Mouse (Mus musculus) macrophage (primary cell): ENCODE results near the gene Slc34a1. TPM values are rescaled to one million over a fixed set of nuclear protein-coding genes. Genes with fewer than 3 reads are reported as not detected.

Experiments
- H3K27ac ChIP-seq: fragments of 350-480 bp; formaldehyde crosslinking; 2 replicates; pipeline ENCODE4 v1.9.0; 2021
- H3K36me3 ChIP-seq: fragments of 350-480 bp; formaldehyde crosslinking; 2 replicates; pipeline ENCODE4 v1.9.0; 2021; ENCODE audit errors: inconsistent target
- H3K4me3 ChIP-seq: fragments of 350-480 bp; formaldehyde crosslinking; 2 replicates; pipeline ENCODE4 v1.9.0; 2021; ENCODE audit errors: inconsistent target
- H3K79me2 ChIP-seq: fragments of 350-480 bp; formaldehyde crosslinking; 2 replicates; pipeline ENCODE4 v1.9.0; 2021; ENCODE audit errors: inconsistent target
- WGBS: methylation state at CpG from one replicate; pipeline ENCODE4 v1.1.7; 2026; ENCODE audit warnings: inconsistent platforms; ENCODE audit not compliant: missing documents; 5-methylcytosine and 5-hydroxymethylcytosine counted together
- polyA plus RNA-seq: library from polyadenylated mRNA; stranded (reverse); fragments of 250-400 nt; gene quantifications from 3 replicates; pipeline ENCODE4 v1.2.4, GENCODE M21; 2018; ENCODE audit warnings: inconsistent platforms
- total RNA-seq, 78 experiments: library from RNA; depleted of rRNA; stranded (reverse); fragments of 250-400 nt; gene quantifications; 1 replicate in 9 of 78; 2 replicates in 24 of 78; 3 replicates in 43 of 78; 4 replicates in 2 of 78; pipeline ENCODE4 v1.2.4; 2018; ENCODE audit warnings: inconsistent platforms in 56 of 78

Gene Slc34a1
- total RNA-seq (2018; cell fraction: chromatin; rRNA removed), result not detected
- not detected for total RNA-seq (2018; cell fraction: cytosol; rRNA removed)
- not detected for total RNA-seq (2018; cell fraction: nucleus; rRNA removed)
- not detected in 3 replicates for polyA plus RNA-seq

DNA sequence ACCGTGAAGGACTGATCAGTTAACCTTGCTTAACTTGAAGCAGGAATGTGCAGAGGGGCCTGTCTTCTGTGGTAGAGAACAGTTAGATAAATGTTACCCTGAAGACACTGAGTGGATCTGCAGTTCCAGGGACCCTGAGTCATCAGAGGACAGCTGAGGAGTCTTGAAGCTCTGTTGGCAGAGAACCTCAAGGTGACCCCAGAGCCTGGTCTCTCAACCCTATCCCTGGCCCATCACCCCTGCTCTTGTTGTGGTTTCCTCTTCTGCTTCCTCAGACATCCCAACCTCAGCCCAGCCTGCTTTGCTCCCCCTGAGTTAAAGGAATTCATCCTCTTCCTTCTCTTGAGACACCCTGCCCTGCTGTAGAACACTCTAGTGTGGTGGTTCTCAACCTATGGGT, at the start of gene Slc34a1:
Slc34a1 (plus strand) TSS at position 100 of the 400 bp plus-strand sequence.
- WGBS, result 44% methylated on average over 1 of the region's 1 CpGs
- H3K4me3 ChIP-seq, result no peak within 1 kb of the TSS
- no peak within 1 kb of the TSS for H3K27ac ChIP-seq
- no peaks in the 10 kb centered on the region for H3K79me2 ChIP-seq
- no peaks in the 10 kb centered on the region for H3K36me3 ChIP-seq

DNA sequence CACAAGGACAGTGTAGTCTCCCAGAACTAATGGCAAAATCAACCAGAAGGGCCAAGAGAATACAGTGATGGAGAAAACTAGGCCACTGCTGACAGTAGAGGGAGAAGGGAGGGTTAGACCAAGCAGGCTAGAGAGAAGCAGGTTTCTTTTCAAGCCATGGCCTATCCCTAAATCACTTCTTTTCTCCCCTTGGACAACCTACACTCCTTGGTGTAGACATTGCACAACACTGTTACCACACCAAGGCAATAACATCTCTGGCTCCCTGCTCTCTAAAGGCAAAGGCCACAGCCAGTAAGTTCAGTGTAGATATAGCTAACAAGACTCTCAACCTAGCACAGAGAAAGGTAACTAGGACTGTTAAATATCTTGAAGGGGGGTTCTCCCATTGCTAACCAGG, 36.8 kb upstream of the Slc34a1 start:
- H3K36me3 ChIP-seq, result peaks cover 15% of the 10 kb centered on the region; the same call in 1 of the 2 replicates
- H3K79me2 ChIP-seq, result peaks cover 61% of the 10 kb centered on the region
- peak overlapping the region; percentile 90 for H3K4me3 ChIP-seq
- no peak overlapping the region for H3K27ac ChIP-seq

DNA sequence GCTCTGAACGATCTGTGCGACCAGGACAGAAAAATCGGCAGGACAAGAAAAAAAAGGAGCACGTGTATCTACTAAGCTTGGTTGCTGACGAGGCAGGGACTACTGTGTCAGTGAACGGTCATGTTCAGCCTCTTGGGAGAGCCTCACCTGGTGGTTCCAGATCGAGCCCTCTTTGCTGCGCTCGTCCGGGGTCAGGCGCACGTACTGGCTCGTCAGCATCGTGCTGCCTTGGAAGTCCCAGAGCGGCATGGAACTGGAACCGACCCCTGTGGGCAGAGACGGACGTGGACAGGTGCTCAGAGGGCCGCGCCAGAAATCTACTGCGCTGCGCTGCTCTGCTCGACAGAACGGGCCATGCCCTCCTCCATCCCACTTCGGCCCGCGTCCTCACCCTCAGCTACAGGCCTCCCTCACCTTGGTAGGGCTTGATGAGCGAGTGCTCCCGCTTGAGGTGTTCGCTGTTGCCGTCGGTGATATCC, 36.0 kb upstream of the Slc34a1 start:
- peak overlapping the region; percentile 90 for H3K4me3 ChIP-seq
- peaks cover 9% of the 10 kb centered on the region; the same call in 1 of the 2 replicates for H3K36me3 ChIP-seq
- peaks cover 53% of the 10 kb centered on the region for H3K79me2 ChIP-seq
- peak overlapping the region; percentile 90 for H3K27ac ChIP-seq
- under 1% methylated on average over 31 of the region's 32 CpGs for WGBS

DNA sequence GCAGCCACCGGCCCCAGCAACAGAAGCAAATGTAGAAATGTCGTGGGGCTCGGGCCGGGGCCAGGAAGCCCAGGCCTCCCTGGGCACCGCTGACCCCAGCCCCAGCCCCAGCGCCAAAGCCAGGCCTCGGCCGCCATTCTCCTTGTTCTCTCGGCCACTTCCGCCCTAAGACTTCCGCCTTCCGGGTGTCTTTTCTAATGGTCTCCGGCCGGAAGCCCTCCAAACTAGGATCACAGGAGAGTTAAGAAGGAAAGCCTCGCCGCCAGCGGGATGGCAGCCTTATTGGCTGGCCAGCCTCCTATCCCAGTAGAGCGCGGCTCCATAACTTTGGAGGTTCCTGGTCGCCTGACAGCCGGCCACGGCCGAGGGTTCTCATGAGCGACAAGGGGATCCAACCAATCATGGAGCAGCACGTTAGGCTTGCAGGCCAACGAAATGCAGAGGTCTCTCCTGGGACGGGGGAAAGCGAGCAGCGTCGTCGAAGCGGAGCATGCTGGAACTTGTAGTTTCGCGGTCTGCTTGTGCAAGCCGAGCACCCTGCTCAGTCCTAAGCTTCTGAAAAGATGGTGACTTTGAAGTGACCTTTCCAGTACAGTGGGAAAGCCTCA, 35.4 kb upstream of the Slc34a1 start, which contains the start of gene Lman2:
Lman2 (minus strand) TSS at position 331 of the 608 bp plus-strand sequence.
- Histone ChIP-seq H3K36me3 (peaks cover 4% of the 10 kb centered on the region; the same call in 1 of the 2 replicates), H3K27ac (peak within 1 kb of the TSS; percentile 90), H3K4me3 (peak within 1 kb of the TSS; percentile 90), H3K79me2 (peaks cover 47% of the 10 kb centered on the region)
- 1% methylated on average over 35 of the region's 35 CpGs for WGBS

DNA sequence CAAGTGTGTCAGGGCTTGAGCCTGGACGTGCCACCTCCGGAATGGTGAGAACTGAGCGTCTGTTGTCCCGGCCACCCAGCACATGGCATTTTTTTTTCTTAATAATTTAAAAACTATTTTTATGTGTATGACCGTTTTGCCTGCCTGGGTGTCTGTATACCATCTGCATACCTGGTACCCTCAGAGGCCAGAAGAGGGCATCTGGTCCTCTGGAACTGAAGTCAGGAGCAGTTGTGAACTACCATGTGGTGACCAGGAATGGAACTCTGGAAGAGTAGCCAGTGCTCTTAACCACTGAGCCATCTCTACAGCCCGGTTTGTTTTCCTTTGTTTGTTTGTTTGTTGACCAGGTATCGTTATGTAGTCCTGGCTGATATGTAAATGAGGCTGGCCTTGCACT, 29.6 kb upstream of the Slc34a1 start:
- Histone ChIP-seq H3K27ac (no peak overlapping the region), H3K36me3 (no peaks in the 10 kb centered on the region), H3K4me3 (no peak overlapping the region), H3K79me2 (peaks cover 38% of the 10 kb centered on the region)
- WGBS, result 82% methylated on average over 7 of the region's 7 CpGs

DNA sequence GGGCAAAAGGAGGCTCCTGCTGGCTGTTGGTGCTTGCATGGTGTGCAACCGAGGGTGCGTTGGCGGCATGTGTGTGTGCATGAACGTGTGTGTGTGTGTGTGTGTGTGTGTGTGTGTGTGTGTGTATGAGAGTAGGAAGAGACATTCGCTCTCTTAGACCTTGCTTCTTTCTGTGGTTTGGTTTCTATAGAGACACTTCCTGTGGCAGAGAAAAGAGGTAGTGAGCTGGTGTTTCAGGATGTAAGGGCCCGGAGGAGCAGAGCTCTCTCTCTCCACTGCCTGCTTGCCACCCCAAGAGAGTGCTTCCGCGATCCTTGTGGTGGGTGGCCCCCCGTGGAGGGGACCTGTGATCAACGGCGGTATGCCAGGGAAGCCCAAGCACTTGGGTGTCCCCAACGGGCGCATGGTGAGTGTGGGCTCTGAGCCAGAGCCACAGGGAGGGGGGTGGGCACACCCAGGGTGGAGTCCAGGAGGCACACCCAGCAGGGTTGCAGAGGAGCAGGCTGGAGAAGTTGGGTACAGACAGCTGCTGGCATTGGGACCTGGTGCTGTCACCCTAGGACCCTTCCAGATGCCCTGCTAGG, 28.4 kb upstream of the Slc34a1 start, which contains the start of gene Rgs14:
Rgs14 (plus strand) TSS at position 202 of the 584 bp plus-strand sequence.
- Histone ChIP-seq H3K27ac (peak within 1 kb of the TSS; percentile 94), H3K79me2 (peaks cover 50% of the 10 kb centered on the region), H3K36me3 (no peaks in the 10 kb centered on the region), H3K4me3 (peak within 1 kb of the TSS; percentile 73)
- WGBS, result 0% methylated on average over 11 of the region's 13 CpGs

DNA sequence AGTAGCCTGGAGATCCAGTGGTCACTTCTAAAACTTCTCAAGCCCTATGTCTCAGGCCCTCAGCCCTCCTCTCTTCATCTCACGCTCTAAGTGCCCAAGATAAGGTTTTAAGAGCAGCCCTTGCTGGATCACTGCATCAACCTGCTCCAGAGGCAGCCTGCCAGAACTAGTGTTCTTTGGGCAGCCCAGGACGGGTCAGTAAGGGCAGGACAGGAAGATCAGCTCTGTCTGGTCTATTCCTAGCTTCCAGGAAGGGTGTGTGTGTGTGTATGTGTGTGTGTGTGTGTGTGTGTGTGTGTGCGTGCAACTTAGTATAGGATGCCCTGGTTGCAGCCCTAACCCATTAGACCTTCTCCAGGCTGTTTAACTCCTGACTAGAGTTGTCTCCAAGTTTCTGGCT, 27.8 kb upstream of the Slc34a1 start:
- H3K4me3 ChIP-seq, result peak overlapping the region; percentile 73
- peaks cover 56% of the 10 kb centered on the region for H3K79me2 ChIP-seq
- no peaks in the 10 kb centered on the region for H3K36me3 ChIP-seq
- WGBS, result 4% methylated on average over 2 of the region's 3 CpGs
- peak overlapping the region; percentile 94 for H3K27ac ChIP-seq

DNA sequence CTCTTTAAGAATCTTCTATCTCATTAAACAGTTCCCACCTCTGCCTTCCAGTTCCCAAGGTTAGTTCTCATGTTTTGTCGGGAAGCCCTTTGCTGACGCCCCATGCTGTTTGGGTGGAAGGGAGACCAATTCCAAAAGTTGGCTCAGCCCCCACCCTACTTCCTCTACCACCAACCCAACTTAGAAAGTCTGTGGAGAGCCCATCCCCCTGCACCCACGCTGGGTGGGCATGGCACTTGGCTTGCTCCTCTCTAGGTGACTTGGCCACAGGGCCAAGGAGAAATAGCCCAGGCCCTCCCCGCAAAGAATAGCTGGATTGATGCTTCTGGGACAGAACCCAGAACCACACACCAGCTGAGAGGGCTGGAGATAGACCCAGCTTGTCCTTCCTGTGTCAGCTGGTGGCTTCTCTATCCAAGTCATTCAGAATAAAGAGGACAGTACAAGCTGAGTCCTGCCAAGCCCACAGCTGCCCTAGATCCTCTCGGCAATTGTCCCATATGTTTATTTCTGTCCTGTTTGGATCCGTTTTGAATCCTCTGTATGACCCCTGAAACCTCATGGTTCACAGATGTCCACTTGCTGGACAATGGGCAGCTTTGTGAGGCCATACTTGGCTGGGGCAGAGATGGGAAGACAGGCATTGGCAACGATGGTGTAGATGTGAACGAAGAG, 26.8 kb upstream of the Slc34a1 start:
- peak overlapping the region; percentile 73; the same call in 1 of the 2 replicates for H3K4me3 ChIP-seq
- 75% methylated on average over 8 of the region's 8 CpGs for WGBS
- no peaks in the 10 kb centered on the region for H3K36me3 ChIP-seq
- H3K27ac ChIP-seq, result 0 out of 2 replicates have a peak overlapping the region, but pooled peaks have one; percentile 94
- H3K79me2 ChIP-seq, result peaks cover 64% of the 10 kb centered on the region

DNA sequence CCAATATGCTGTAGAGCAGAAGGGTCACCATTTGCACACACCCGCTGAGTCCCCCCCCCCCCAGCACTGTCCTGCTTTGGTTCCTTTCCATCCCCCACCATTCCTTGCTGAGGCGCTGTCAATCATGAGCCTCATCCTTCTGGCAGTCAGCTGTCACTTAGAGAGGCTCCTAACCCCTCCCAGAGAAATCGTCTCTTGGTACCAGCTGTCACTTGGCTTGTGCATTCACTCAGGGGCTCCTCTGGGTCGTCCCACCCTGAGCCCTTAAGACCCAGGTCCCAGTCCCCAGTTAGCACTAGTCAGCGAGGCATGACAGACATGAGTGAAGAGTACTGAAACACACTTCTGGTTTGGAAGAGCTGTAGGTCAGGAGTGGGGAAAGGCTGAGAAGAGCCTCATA, 26.2 kb upstream of the Slc34a1 start:
- no peak overlapping the region for H3K27ac ChIP-seq
- H3K36me3 ChIP-seq, result no peaks in the 10 kb centered on the region
- H3K79me2 ChIP-seq, result peaks cover 64% of the 10 kb centered on the region
- WGBS, result 80% methylated on average over 5 of the region's 5 CpGs
- no peak overlapping the region for H3K4me3 ChIP-seq

DNA sequence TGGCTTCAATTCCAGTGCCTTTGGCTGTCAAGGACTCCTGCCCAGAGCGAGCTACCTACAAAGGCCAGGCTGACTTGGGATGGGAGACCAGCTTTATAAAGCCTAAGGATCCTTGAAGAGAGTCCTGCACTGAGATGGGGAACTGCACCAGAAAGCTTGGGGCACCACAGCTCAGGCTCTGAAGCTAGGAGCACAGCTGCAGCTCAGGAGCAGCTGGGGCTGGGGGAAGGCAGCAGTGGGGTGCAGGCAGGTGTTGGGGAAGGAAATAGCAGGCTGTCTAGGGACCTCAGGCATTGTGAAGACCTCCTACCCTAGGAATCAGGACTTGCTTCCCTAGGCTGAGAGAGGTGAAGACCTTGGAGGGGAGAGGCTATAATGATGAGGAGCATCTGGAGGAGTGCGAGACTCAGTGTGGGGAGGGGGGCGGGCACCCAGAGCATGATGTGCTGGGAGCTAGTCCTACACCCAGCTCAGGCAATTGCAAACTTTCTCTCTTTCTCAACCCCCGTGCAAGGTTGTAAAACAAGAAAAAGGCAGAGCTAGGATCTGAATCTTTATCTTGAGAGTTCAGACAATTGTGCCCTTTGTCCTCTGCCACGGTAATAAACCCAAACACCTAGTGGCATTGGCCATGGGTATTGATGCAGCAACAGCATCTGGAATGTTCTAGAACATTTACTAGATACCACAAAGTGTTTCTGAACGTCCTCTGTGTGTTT, 23.6 kb upstream of the Slc34a1 start:
- Histone ChIP-seq H3K36me3 (peaks cover 10% of the 10 kb centered on the region), H3K27ac (no peak overlapping the region), H3K4me3 (no peak overlapping the region), H3K79me2 (peaks cover 68% of the 10 kb centered on the region)
- WGBS, result 98% methylated on average over 6 of the region's 6 CpGs

DNA sequence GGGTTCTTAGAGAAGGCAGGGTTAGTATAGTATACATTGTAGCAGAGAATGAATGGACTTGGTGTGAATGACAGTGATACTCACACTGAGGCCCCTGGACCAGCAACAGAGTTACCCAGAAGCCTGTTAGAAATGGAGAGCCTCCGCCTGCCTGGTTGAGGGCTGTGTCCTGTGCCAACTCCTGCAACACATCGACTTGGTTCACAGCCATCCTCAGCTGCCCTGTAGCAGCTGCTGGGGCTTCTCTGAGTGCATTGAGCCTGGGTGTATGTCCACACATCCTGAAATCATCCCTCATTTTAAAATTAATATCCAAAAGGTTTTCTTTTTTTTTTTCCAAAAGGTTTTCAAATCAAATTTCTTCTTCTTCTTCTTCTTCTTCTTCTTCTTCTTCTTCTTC, 22.1 kb upstream of the Slc34a1 start:
- 83% methylated on average over 2 of the region's 2 CpGs for WGBS
- Histone ChIP-seq H3K4me3 (no peak overlapping the region), H3K27ac (no peak overlapping the region), H3K79me2 (peaks cover 56% of the 10 kb centered on the region), H3K36me3 (peaks cover 26% of the 10 kb centered on the region)

DNA sequence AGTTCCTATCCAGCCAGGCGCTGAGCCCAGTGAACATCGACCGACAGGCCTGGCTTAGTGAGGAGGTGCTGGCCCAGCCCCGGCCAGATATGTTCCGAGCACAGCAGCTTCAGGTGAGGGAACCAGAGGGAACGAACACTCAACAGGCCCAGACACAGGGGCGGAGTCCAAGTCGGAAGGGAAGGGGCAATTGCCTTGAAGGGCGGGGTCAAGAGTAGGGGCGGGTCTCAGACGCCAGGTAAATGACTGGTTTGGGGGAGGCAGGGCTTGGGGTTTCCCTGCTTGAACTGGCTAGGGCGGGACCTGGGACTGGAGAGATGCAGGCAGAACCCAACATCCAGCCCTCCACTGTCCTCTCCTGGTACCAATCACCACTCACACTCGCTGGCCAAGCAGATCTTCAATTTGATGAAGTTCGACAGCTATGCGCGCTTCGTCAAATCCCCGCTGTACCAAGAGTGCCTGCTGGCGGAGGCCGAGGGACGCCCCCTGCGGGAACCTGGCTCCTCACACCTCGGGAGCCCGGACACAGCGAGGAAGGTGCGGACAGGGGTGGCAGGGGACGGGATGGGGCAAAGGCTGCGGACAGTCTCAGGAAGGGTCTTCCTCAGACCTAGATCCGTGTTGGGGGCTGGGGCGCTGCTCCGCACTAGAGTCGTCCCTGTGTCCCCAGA, 18.9 kb upstream of the Slc34a1 start:
- Histone ChIP-seq H3K36me3 (peaks cover 56% of the 10 kb centered on the region), H3K4me3 (no peak overlapping the region)
- WGBS, result 96% methylated on average over 30 of the region's 32 CpGs

DNA sequence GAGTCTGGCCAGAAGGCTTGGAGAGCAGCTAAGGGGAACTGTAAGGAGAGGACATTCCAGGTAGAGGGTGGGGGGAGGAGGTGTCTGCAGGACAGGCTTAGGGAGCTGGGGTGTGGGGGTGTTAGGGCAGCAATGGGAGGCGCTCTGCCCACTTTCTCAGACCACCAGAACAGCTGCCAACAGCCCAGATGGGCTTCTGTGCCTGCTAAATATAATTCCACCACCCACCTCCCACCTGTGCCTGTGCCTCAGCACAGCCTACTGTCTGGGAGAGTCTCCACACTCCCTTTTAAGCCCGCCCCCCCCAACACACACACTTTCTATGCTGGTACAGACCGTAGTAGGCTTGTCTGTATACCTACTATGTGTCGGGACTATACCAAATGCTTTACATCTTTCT, 16.2 kb upstream of the Slc34a1 start:
- peaks cover 4% of the 10 kb centered on the region; the same call in 1 of the 2 replicates for H3K79me2 ChIP-seq
- H3K27ac ChIP-seq, result no peak overlapping the region
- WGBS, result 96% methylated on average over 4 of the region's 4 CpGs
- peaks cover 77% of the 10 kb centered on the region for H3K36me3 ChIP-seq
- no peak overlapping the region for H3K4me3 ChIP-seq

More for the DNA sequence above, 18.9 kb upstream of the Slc34a1 start:
- H3K79me2 ChIP-seq, result peaks cover 24% of the 10 kb centered on the region
- H3K27ac ChIP-seq, result no peak overlapping the region

DNA sequence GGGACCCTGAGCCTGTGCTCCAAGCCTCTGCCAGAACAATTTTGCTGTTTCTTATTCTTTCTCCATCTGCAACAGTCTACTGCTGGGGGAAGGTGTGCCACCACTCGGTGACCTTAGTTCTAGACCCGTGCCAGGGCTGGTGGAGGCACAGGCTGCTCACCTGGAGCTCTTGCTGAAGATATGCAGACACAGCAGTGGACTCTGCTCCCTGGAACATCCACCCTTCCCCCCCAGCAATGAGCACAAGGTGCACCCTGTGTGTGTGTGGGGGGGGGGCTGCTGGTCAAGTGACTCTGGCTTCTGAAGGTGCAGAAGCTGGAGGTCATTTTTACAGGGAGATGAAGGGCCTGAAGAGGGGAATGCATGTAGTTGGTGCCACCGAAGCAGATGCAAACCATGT, 7.3 kb upstream of the Slc34a1 start:
- no peak overlapping the region for H3K27ac ChIP-seq
- peaks cover 5% of the 10 kb centered on the region for H3K36me3 ChIP-seq
- H3K79me2 ChIP-seq, result no peaks in the 10 kb centered on the region
- no peak overlapping the region for H3K4me3 ChIP-seq
- WGBS, result 83% methylated on average over 3 of the region's 3 CpGs
